Mouse (Mus musculus) monocyte, adult 2 months (primary cell): ENCODE data around the gene Wnt5b.
"Not testable (repeated sequence)": the region's sequence is repeated elsewhere in the genome, so short reads cannot be mapped to it uniquely, and the experiment has no call there.

Experiments
- DNase-seq, 2 experiments: peaks; one replicate each; pipeline ENCODE4 v3.0.0; 2022; ENCODE audit warnings: low spot score in 2 of 2, low read depth in 1 of 2

The Wnt5b gene

GRCm38 (mm10) chr6:119486381-119487084 is 57.6 kb downstream of the Wnt5b start:
- no peak for DNase-seq

GRCm38 (mm10) chr6:119485486-119485885 is 58.7 kb downstream of the Wnt5b start:
- no peak for DNase-seq

- no peak for DNase-seq
Observed at GRCm38 (mm10) chr6:119482958-119483600, 61.1 kb downstream of the Wnt5b start.

- not testable (repeated sequence) for DNase-seq
Observed at GRCm38 (mm10) chr6:119481741-119482390, 62.3 kb downstream of the Wnt5b start.

- no peak for DNase-seq
Observed at GRCm38 (mm10) chr6:119480706-119481331, 63.3 kb downstream of the Wnt5b start.

- DNase-seq, result peak in 1 of 2 experiments; percentile 31
Observed at GRCm38 (mm10) chr6:119479876-119480705, 64.1 kb downstream of the Wnt5b start.

GRCm38 (mm10) chr6:119479343-119479875 is 64.7 kb downstream of the Wnt5b start, which contains the start of gene Fbxl14:
Gene Fbxl14 (plus strand): TSS chr6:119479668.
- no peak for DNase-seq

GRCm38 (mm10) chr6:119478560-119479342 is 65.4 kb downstream of the Wnt5b start:
- peak; percentile 55 to 75 for DNase-seq

- no peak for DNase-seq
Observed at GRCm38 (mm10) chr6:119477686-119478310, 66.3 kb downstream of the Wnt5b start.

GRCm38 (mm10) chr6:119475988-119476387 is 68.2 kb downstream of the Wnt5b start:
- DNase-seq, result no peak

GRCm38 (mm10) chr6:119473992-119474391 is 70.2 kb downstream of the Wnt5b start:
- no peak for DNase-seq

GRCm38 (mm10) chr6:119473446-119473845 is 70.7 kb downstream of the Wnt5b start:
- no peak for DNase-seq

- no peak for DNase-seq
Observed at GRCm38 (mm10) chr6:119472705-119473104, 71.4 kb downstream of the Wnt5b start.

- no peak for DNase-seq
Observed at GRCm38 (mm10) chr6:119472135-119472534, 72.0 kb downstream of the Wnt5b start.

- no peak for DNase-seq
Observed at GRCm38 (mm10) chr6:119470777-119471176, 73.4 kb downstream of the Wnt5b start.

- no peak for DNase-seq
Observed at GRCm38 (mm10) chr6:119467785-119468059, 76.4 kb downstream of the Wnt5b start.

GRCm38 (mm10) chr6:119466921-119467784 is 77.0 kb downstream of the Wnt5b start:
- no peak for DNase-seq

GRCm38 (mm10) chr6:119466161-119466560 is 78.0 kb downstream of the Wnt5b start:
- no peak for DNase-seq

- DNase-seq, result no peak
Observed at GRCm38 (mm10) chr6:119460391-119460790, 83.8 kb downstream of the Wnt5b start.
